Mouse (Mus musculus): ENCODE data around the gene Cand2.

GRCm38 (mm10) chr6:115821216-115821993 lies 47.1 kb downstream of the Cand2 start:
- TF ChIP-seq CTCF (IDR thresholded peaks at IDR 0.05; ENCODE audit: control insufficient read depth, insufficient read depth, insufficient read length) (no peak), MAX (IDR thresholded peaks at IDR 0.05) (no peak), USF1 (IDR thresholded peaks at IDR 0.05; ENCODE audit: low read depth) (no peak), MYOG (IDR thresholded peaks at IDR 0.05; ENCODE audit: control insufficient read depth, extremely low read depth, insufficient read length) (no peak)

Measured in C2C12 (cell line).